Mouse (Mus musculus): ENCODE results near the gene Scd2. TPM values are rescaled to one million over a fixed set of nuclear protein-coding genes. Genes with fewer than 3 reads are reported as not detected.

Gene Scd2
- polyA plus RNA-seq, 1 experiment, result 442 TPM

- H3K4me3 ChIP-seq (ENCODE audit: insufficient read depth, low read length), result no peak within 1 kb of the TSS
- no peak within 1 kb of the TSS for H3K27ac ChIP-seq (ENCODE audit: insufficient read depth, low read length)
- TF ChIP-seq POLR2A (IDR thresholded peaks at IDR 0.05; ENCODE audit: low read depth, low read length), result no peak
- no peak for TF ChIP-seq CTCF (IDR thresholded peaks at IDR 0.05; ENCODE audit: borderline replicate concordance, insufficient read depth, low read length)
- peaks cover 14% of the 10 kb centered on the region for H3K4me1 ChIP-seq (ENCODE audit: control insufficient read depth, insufficient read depth, low read length)
Observed at GRCm38 (mm10) chr19:44332833-44333623, 39.6 kb downstream of the Scd2 start, which contains the start of gene Scd4. Scd4 (plus strand) TSS chr19:44333092.

DNA sequence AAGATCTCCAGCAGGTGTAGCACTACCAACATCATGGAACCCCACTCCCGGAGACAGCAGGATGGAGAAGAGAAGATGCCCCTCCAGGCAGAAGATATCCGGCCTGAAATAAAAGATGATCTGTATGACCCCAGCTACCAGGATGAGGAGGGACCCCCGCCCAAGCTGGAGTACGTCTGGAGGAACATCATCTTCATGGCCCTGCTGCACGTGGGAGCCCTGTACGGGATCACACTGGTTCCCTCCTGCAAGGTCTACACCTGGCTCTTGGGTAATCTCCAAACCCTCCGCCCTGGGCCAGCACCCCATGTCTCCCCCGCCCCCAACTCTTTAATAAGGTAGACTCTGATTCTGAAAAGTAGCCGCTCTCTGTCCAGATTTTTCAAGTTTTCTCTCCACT is 40.5 kb downstream of the Scd2 start:
- no peak overlapping the region for H3K4me3 ChIP-seq (ENCODE audit: insufficient read depth, low read length)
- no peak overlapping the region for H3K27ac ChIP-seq (ENCODE audit: insufficient read depth, low read length)
- peaks cover 14% of the 10 kb centered on the region for H3K4me1 ChIP-seq (ENCODE audit: control insufficient read depth, insufficient read depth, low read length)
- TF ChIP-seq CTCF (IDR thresholded peaks at IDR 0.05; ENCODE audit: borderline replicate concordance, insufficient read depth, low read length), result no peak
- no peak for TF ChIP-seq POLR2A (IDR thresholded peaks at IDR 0.05; ENCODE audit: low read depth, low read length)

DNA sequence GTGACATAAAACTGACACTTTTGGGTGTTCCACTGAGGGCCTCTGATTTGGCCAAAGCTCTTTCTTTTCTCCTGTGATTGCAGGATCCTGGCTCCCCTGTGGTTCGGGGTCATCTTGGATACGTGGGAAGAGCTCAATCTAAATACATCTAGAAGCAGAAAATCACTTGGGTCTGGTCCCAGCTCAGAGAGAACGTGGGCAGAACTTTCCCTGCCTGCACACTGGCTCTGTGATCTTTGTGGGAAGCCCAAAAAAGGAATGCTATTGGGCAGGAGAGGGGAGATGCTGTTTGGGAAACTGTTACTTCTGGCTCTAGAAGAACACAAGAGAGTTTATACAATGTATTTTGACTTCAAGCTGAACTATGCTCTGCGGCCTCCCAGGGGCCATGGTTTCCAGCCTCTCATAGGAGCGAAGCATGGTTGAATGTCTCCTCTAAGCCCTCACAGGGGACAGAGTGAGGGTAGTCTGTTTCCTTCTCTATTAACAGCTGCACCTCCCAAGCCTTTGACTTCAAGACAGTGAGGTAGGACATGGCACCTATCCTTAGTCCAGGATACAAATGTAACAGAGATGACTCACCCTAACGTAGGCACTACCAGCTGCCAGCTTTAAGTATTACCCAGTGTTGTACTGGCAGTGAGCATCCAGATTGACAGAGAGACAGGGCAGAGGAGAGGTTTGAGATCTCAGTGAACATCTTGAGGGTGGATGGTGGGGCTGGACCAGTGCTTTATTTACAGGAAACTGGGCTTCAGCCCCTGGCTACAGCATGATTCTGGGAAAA is 42.6 kb downstream of the Scd2 start:
- TF ChIP-seq POLR2A (IDR thresholded peaks at IDR 0.05; ENCODE audit: low read depth, low read length) (no peak), CTCF (IDR thresholded peaks at IDR 0.05; ENCODE audit: borderline replicate concordance, insufficient read depth, low read length) (no peak)
- no peak overlapping the region for H3K27ac ChIP-seq (ENCODE audit: insufficient read depth, low read length)
- peaks cover 14% of the 10 kb centered on the region for H3K4me1 ChIP-seq (ENCODE audit: control insufficient read depth, insufficient read depth, low read length)
- H3K4me3 ChIP-seq (ENCODE audit: insufficient read depth, low read length), result no peak overlapping the region

DNA sequence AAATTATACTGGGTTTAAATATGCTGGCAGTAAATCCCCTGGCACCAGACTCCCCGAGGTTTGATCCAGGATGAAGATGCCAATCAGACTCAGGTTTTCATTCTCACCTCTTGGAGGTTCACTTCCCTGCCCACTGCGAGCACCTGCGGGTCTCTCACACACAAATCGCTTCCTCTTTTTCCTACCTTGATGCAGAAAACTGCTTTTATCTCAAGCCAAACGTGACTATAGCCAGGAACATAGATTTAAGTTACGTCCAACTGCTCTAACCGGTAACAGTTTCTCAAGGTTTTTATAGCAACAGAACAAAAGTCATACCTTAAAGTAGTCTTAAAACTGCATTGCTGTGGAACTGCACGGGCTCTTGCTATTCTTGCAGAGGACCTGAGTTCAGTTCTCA is 56.2 kb downstream of the Scd2 start:
- Histone ChIP-seq H3K4me1 (ENCODE audit: control insufficient read depth, insufficient read depth, low read length) (no peaks in the 10 kb centered on the region), H3K27ac (ENCODE audit: insufficient read depth, low read length) (no peak overlapping the region), H3K4me3 (ENCODE audit: insufficient read depth, low read length) (no peak overlapping the region)
- TF ChIP-seq POLR2A (IDR thresholded peaks at IDR 0.05; ENCODE audit: low read depth, low read length) (no peak), CTCF (IDR thresholded peaks at IDR 0.05; ENCODE audit: borderline replicate concordance, insufficient read depth, low read length) (no peak)

GRCm38 (mm10) chr19:44351756-44352155 is 58.3 kb downstream of the Scd2 start:
- Histone ChIP-seq H3K27ac (ENCODE audit: insufficient read depth, low read length) (no peak overlapping the region), H3K4me1 (ENCODE audit: control insufficient read depth, insufficient read depth, low read length) (no peaks in the 10 kb centered on the region), H3K4me3 (ENCODE audit: insufficient read depth, low read length) (no peak overlapping the region)
- TF ChIP-seq POLR2A (IDR thresholded peaks at IDR 0.05; ENCODE audit: low read depth, low read length) (no peak), CTCF (IDR thresholded peaks at IDR 0.05; ENCODE audit: borderline replicate concordance, insufficient read depth, low read length) (no peak)

Other genes starting within 250 kb of the Scd2 start
- gene Erlin1, start 223.9 kb upstream of the Scd2 start, polyA plus RNA-seq (2011; ENCODE audit: insufficient read length, low read depth, missing spikeins), result 38.6 and 49.2 TPM in 2 replicates
- 64.4 and 75.7 TPM in 2 replicates for gene Chuk, start 186.2 kb upstream of the Scd2 start, polyA plus RNA-seq (2011; ENCODE audit: insufficient read length, low read depth, missing spikeins)
- gene Cwf19l1, start 157.8 kb upstream of the Scd2 start, polyA plus RNA-seq (2011; ENCODE audit: insufficient read length, low read depth, missing spikeins), result 18.0 and 18.9 TPM in 2 replicates
- gene Bloc1s2, start 147.2 kb upstream of the Scd2 start, polyA plus RNA-seq (2011; ENCODE audit: insufficient read length, low read depth, missing spikeins), result 58.1 and 70.9 TPM in 2 replicates
- not detected in 2 replicates for gene Pkd2l1, start 101.2 kb upstream of the Scd2 start, polyA plus RNA-seq (2011; ENCODE audit: insufficient read length, low read depth, missing spikeins)
- 0.17 and 0.23 TPM in 2 replicates for gene Scd3, start 90.4 kb upstream of the Scd2 start, polyA plus RNA-seq (2011; ENCODE audit: insufficient read length, low read depth, missing spikeins)
- gene Scd4, start 39.4 kb downstream of the Scd2 start, polyA plus RNA-seq (2011; ENCODE audit: insufficient read length, low read depth, missing spikeins), result 0.35 and 0.72 TPM in 2 replicates
- 80.0 and 94.1 TPM in 2 replicates for gene Scd1, start 114.2 kb downstream of the Scd2 start, polyA plus RNA-seq (2011; ENCODE audit: insufficient read length, low read depth, missing spikeins)
- not detected in 2 replicates for gene Wnt8b, start 199.8 kb downstream of the Scd2 start, polyA plus RNA-seq (2011; ENCODE audit: insufficient read length, low read depth, missing spikeins)